Comparison of ENCODE assay signal across 13 mouse cellular contexts in the genomic region with DNA sequence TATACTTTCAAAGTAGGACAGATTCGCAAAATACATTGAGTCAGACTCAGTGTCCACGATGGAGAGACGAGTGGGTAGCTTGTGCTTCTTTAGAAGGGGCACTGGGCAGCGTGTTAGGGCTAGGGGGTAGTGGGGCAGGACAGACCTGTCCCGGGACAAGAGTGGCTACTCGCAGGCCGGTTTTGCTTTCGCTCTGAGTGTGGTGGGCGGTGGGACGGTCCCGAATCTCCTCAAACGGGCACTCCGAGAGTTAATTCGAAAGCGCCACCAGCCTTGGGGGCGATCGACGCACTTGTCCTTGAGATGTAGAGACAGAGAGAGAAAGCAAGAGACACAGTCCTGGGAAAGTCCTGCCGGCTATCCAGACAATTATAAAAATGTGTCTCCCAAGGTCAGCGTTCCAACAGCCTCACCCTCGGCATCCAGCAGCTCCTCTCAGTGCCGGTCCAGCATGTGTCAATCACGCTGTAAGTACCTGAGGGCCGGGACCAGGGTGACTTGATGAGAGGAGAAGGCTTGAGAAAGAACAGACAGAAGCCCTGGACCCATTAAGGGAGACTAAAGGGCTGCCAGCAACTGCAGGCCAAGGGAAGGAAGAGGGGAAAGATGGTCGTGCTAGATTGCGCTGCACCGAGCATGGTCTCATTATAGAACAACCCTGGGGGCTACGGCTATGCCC. TPM values are rescaled to one million over a fixed set of nuclear protein-coding genes. Genes with fewer than 3 reads are reported as not detected.
DNase-seq lines count a peak whose midpoint lies in the region; ATAC-seq lines count a peak whose summit lies in the region.
"Had no signal": no experiment of that assay in that cellular context is flagged by ENCODE, and none has a peak within 500 bp of the region (broad histone marks: within the 10 kb centered on the region; RNA-seq: fewer than 3 reads in every experiment).

No protein-coding gene starts in this region.

- 33% methylated on average over 28 of the region's 28 CpGs for WGBS in liver, embryonic 13.5 days (ENCODE audit: insufficient replicate concordance)
- WGBS in hindbrain, embryonic 16.5 days, result 88% methylated on average over 28 of the region's 28 CpGs
- WGBS in hindbrain, embryonic 12.5 days, result 87% methylated on average over 28 of the region's 28 CpGs

- H3K27ac ChIP-seq in liver, embryonic 13.5 days, result peak overlapping the region; percentile 18
- no peak overlapping the region for H3K27ac ChIP-seq in hindbrain, embryonic 16.5 days (ENCODE audit: low read depth, low read length)
- H3K27ac ChIP-seq in hindbrain, embryonic 12.5 days, result no peak overlapping the region
- H3K27ac ChIP-seq: embryonic facial prominence, embryonic 15.5 days; limb, embryonic 13.5 days had no signal

- H3K27me3 ChIP-seq in liver, embryonic 13.5 days, result 0 out of 2 replicates have a peak, but pooled peaks cover 5% of the 10 kb centered on the region
- no peaks in the 10 kb centered on the region for H3K27me3 ChIP-seq in hindbrain, embryonic 16.5 days (replicated peaks; ENCODE audit: control insufficient read depth, insufficient read depth, low read length)
- no peaks in the 10 kb centered on the region for H3K27me3 ChIP-seq in hindbrain, embryonic 12.5 days
- H3K27me3 ChIP-seq: limb, embryonic 13.5 days had no signal

- H3K9me3 ChIP-seq in liver, embryonic 13.5 days (replicated peaks), result no peaks in the 10 kb centered on the region
- no peaks in the 10 kb centered on the region for H3K9me3 ChIP-seq in hindbrain, embryonic 16.5 days (ENCODE audit: control insufficient read depth, low read length)
- no peaks in the 10 kb centered on the region for H3K9me3 ChIP-seq in hindbrain, embryonic 12.5 days (replicated peaks)
- H3K9me3 ChIP-seq: embryonic facial prominence, embryonic 15.5 days; limb, embryonic 13.5 days had no signal

- peak overlapping the region; percentile 37 for H3K4me3 ChIP-seq in liver, embryonic 13.5 days (replicated peaks)
- H3K4me3 ChIP-seq in hindbrain, embryonic 16.5 days (ENCODE audit: low read length), result no peak overlapping the region
- no peak overlapping the region for H3K4me3 ChIP-seq in hindbrain, embryonic 12.5 days
- H3K4me3 ChIP-seq: embryonic facial prominence, embryonic 15.5 days; limb, embryonic 13.5 days had no signal

- no peak for ATAC-seq in liver, embryonic 13.5 days (ENCODE audit: low read depth)
- ATAC-seq in hindbrain, embryonic 16.5 days, result no peak
- ATAC-seq in hindbrain, embryonic 12.5 days (ENCODE audit: low FRiP score), result no peak

- peak; percentile 89 for DNase-seq in heart, adult 11 months
- no peak for DNase-seq in heart, adult 8-10 months (ENCODE audit: low spot score)
- DNase-seq in thymus, postnatal 25 days, result peak; percentile 36
- DNase-seq in thymus, adult 18-20 months, result no peak
- no peak for DNase-seq in liver, embryonic 13.5 days
- peak; percentile 64 to 75 for DNase-seq in spleen, postnatal 36 days (ENCODE audit: low spot score in 2 of 2)
- DNase-seq: cerebellum, adult 18-20 months; kidney, adult 18-20 months had no signal

- H3K4me2 ChIP-seq in liver, embryonic 13.5 days, result peak overlapping the region; percentile 41
- H3K4me2 ChIP-seq in hindbrain, embryonic 16.5 days (ENCODE audit: low read length), result no peak overlapping the region
- no peak overlapping the region for H3K4me2 ChIP-seq in hindbrain, embryonic 12.5 days (replicated peaks)
- H3K4me2 ChIP-seq: embryonic facial prominence, embryonic 15.5 days; limb, embryonic 13.5 days; midbrain, embryonic 11.5 days had no signal

- no peak overlapping the region for H3K9ac ChIP-seq in liver, embryonic 13.5 days
- no peak overlapping the region for H3K9ac ChIP-seq in hindbrain, embryonic 16.5 days (ENCODE audit: low read depth, low read length)
- H3K9ac ChIP-seq in hindbrain, embryonic 12.5 days, result no peak overlapping the region
- H3K9ac ChIP-seq: embryonic facial prominence, embryonic 15.5 days; limb, embryonic 13.5 days had no signal

- H3K4me1 ChIP-seq in liver, embryonic 13.5 days (replicated peaks), result no peaks in the 10 kb centered on the region; the same call in 1 of the 2 replicates
- peaks cover 9% of the 10 kb centered on the region for H3K4me1 ChIP-seq in hindbrain, embryonic 16.5 days (ENCODE audit: control insufficient read depth, insufficient read depth, low read depth, low read length)
- H3K4me1 ChIP-seq in hindbrain, embryonic 12.5 days, result peaks cover 9% of the 10 kb centered on the region; the same call in 1 of the 2 replicates

- H3K36me3 ChIP-seq in liver, embryonic 13.5 days, result no peaks in the 10 kb centered on the region
- no peaks in the 10 kb centered on the region for H3K36me3 ChIP-seq in hindbrain, embryonic 16.5 days (ENCODE audit: control insufficient read depth, insufficient read depth, low read length)
- H3K36me3 ChIP-seq in hindbrain, embryonic 12.5 days, result no peaks in the 10 kb centered on the region
- H3K36me3 ChIP-seq: embryonic facial prominence, embryonic 15.5 days; limb, embryonic 13.5 days had no signal

RNA-seq across cellular contexts. Expression of gene Il12a, which starts 0.8 kb away (rescaled TPM):
- total RNA-seq in heart, adult 8-10 months (2022), result under 1 TPM in 3 of 4 experiments, not detected in 1; 0.22 to 0.78 (median 0.22) TPM
- 2.7 and 2.9 TPM in 2 replicates for polyA plus RNA-seq in liver, embryonic 13.5 days (2015; fragmentation: Nextera tagmentation; extraction: Ambion mirVana)
- polyA plus RNA-seq in hindbrain, embryonic 16.5 days (2015; fragmentation: Nextera tagmentation; extraction: Ambion mirVana), result 0.26 and 0.28 TPM in 2 replicates
- 0.18 TPM in 1 of 2 replicates, not detected in the other for polyA plus RNA-seq in hindbrain, embryonic 12.5 days (2016; fragmentation: Nextera tagmentation; extraction: Ambion mirVana)

Comparison
In these comparisons a context has a peak if more than half of its experiments do, and no peak if none do; other contexts are left out.
1. DNase-seq: peak in heart, adult 11 months (single experiment), thymus, postnatal 25 days (single experiment) and spleen, postnatal 36 days (2 of 2); none in heart, adult 8-10 months (single experiment), thymus, adult 18-20 months (0 of 2) and liver, embryonic 13.5 days (single experiment).